Mouse (Mus musculus) MEL (cell line): ENCODE results near the gene Tor4a. TPM values are rescaled to one million over a fixed set of nuclear protein-coding genes. Genes with fewer than 3 reads are reported as not detected.

Experiments used
- DNase-seq: peaks from one replicate; pipeline ENCODE4 v3.0.0; 2011; ENCODE audit warnings: low read depth, low spot score
- H3K27ac ChIP-seq: 2 replicates; pipeline ENCODE4 v1.5.1; 2012; ENCODE audit warnings: low read depth, mild to moderate bottlenecking, control low read depth, low read length, moderate library complexity; ENCODE audit not compliant: control insufficient read depth
- H3K27me3 ChIP-seq, 2 experiments: fragments of 150-350 bp in 1 of 2; sonication (generic) in 1 of 2; 2 replicates each; pipeline ENCODE4 v1.6.1; 2012; ENCODE audit warnings: low read length in 2 of 2, mild to moderate bottlenecking in 2 of 2, improper control_type of control experiment in 1 of 2, moderate library complexity in 1 of 2; ENCODE audit not compliant: insufficient read depth in 2 of 2, control insufficient read depth in 1 of 2
- H3K36me3 ChIP-seq, 2 experiments: 2 replicates each; pipeline ENCODE4 v1.6.1; 2012 to 2014; ENCODE audit warnings: low read length in 2 of 2, improper control_type of control experiment in 1 of 2, inconsistent platforms in 1 of 2, mild to moderate bottlenecking in 1 of 2; ENCODE audit not compliant: insufficient read depth in 2 of 2, control insufficient read depth in 1 of 2
- H3K4me1 ChIP-seq, 2 experiments: fragments of 150-350 bp in 1 of 2; sonication (generic) in 1 of 2; 2 replicates each; pipeline ENCODE4 v1.6.1; 2012; ENCODE audit warnings: low read length in 2 of 2, improper control_type of control experiment in 1 of 2, mild to moderate bottlenecking in 1 of 2; ENCODE audit not compliant: insufficient read depth in 2 of 2, control insufficient read depth in 1 of 2
- H3K4me3 ChIP-seq, 2 experiments: fragments of 150-350 bp in 1 of 2; sonication (generic) in 1 of 2; 2 replicates each; pipeline ENCODE4 v1.5.1; 2012; ENCODE audit warnings: low read depth in 2 of 2, low read length in 2 of 2, mild to moderate bottlenecking in 2 of 2, moderate library complexity in 2 of 2, control low read depth in 1 of 2, improper control_type of control experiment in 1 of 2; ENCODE audit not compliant: control insufficient read depth in 1 of 2, insufficient read depth in 1 of 2
- H3K79me2 ChIP-seq: 2 replicates; pipeline ENCODE4 v1.6.1; 2012; ENCODE audit warnings: mild to moderate bottlenecking, low read length, moderate library complexity; ENCODE audit not compliant: control insufficient read depth, poor library complexity, insufficient read depth
- H3K9ac ChIP-seq: 2 replicates; pipeline ENCODE4 v1.6.1; 2012; ENCODE audit warnings: low read depth, mild to moderate bottlenecking, control low read depth, low read length, moderate library complexity; ENCODE audit not compliant: control insufficient read depth, poor library complexity, severe bottlenecking
- H3K9me3 ChIP-seq: fragments of 150-350 bp; sonication (generic); replicated peaks from 2 replicates; pipeline ENCODE4 v1.6.1; 2012; ENCODE audit warnings: mild to moderate bottlenecking, low read length, improper control_type of control experiment, moderate library complexity; ENCODE audit not compliant: insufficient read depth
- BHLHE40 ChIP-seq: IDR thresholded peaks from 2 replicates; pipeline ENCODE4 v1.6.1; 2012; ENCODE audit warnings: low read depth, mild to moderate bottlenecking, inconsistent platforms, low read length, improper control_type of control experiment, borderline replicate concordance
- CTCF ChIP-seq, 3 experiments: IDR thresholded peaks in 2 of 3; conservative IDR thresholded peaks in 1 of 3; 2 replicates each; pipeline ENCODE4 v1.5.1; 2011 to 2012; ENCODE audit warnings: low read length in 3 of 3, low read depth in 2 of 3, mild to moderate bottlenecking in 2 of 3, improper control_type of control experiment in 1 of 3, inconsistent platforms in 1 of 3, mixed read lengths in 1 of 3, moderate library complexity in 1 of 3; ENCODE audit not compliant: control insufficient read depth in 1 of 3, insufficient read depth in 1 of 3, poor library complexity in 1 of 3, severe bottlenecking in 1 of 3
- ELF1 ChIP-seq: IDR thresholded peaks from 2 replicates; pipeline ENCODE4 v1.6.1; 2014; ENCODE audit warnings: low read depth, mild to moderate bottlenecking, inconsistent platforms, low read length, improper control_type of control experiment, moderate library complexity
- EP300 ChIP-seq, 2 experiments: IDR thresholded peaks; 2 replicates each; pipeline ENCODE4 v1.6.1; 2011; ENCODE audit warnings: improper control_type of control experiment in 2 of 2, low read length in 2 of 2, low read depth in 1 of 2, mild to moderate bottlenecking in 1 of 2
- HCFC1 ChIP-seq: IDR thresholded peaks from 2 replicates; pipeline ENCODE4 v1.6.1; 2012; ENCODE audit warnings: low read depth, mild to moderate bottlenecking, inconsistent platforms, low read length, improper control_type of control experiment, moderate library complexity
- JUND ChIP-seq: IDR thresholded peaks from 2 replicates; pipeline ENCODE4 v1.6.1; 2011; ENCODE audit warnings: low read depth, mild to moderate bottlenecking, improper control_type of control experiment, low read length
- MAX ChIP-seq: IDR thresholded peaks from 2 replicates; pipeline ENCODE4 v1.6.1; 2011; ENCODE audit warnings: low read length, improper control_type of control experiment
- MAZ ChIP-seq: IDR thresholded peaks from 2 replicates; pipeline ENCODE4 v1.6.1; 2012; ENCODE audit warnings: low read depth, mild to moderate bottlenecking, inconsistent platforms, low read length, improper control_type of control experiment
- MXI1 ChIP-seq: IDR thresholded peaks from 2 replicates; pipeline ENCODE4 v1.6.1; 2011; ENCODE audit warnings: mild to moderate bottlenecking, low read depth, low read length, improper control_type of control experiment
- MYC ChIP-seq: IDR thresholded peaks from 2 replicates; pipeline ENCODE4 v1.6.1; 2011; ENCODE audit warnings: low read depth, mild to moderate bottlenecking, low read length, improper control_type of control experiment, moderate library complexity
- NELFE ChIP-seq: IDR thresholded peaks from 2 replicates; pipeline ENCODE4 v1.6.1; 2011; ENCODE audit warnings: low read depth, low read length, improper control_type of control experiment
- POLR2A ChIP-seq, 2 experiments: IDR thresholded peaks; 2 replicates each; pipeline ENCODE4 v1.6.1; 2011 to 2012; ENCODE audit warnings: low read length in 2 of 2, mild to moderate bottlenecking in 2 of 2, control low read depth in 1 of 2, improper control_type of control experiment in 1 of 2, low read depth in 1 of 2, moderate library complexity in 1 of 2; ENCODE audit not compliant: control insufficient read depth in 1 of 2, insufficient read depth in 1 of 2, poor library complexity in 1 of 2
- RAD21 ChIP-seq: IDR thresholded peaks from 2 replicates; pipeline ENCODE4 v1.6.1; 2011; ENCODE audit warnings: mild to moderate bottlenecking, low read depth, low read length, improper control_type of control experiment
- SIN3A ChIP-seq: IDR thresholded peaks from 2 replicates; pipeline ENCODE4 v1.6.1; 2012; ENCODE audit warnings: low read length, improper control_type of control experiment, inconsistent platforms
- TAL1 ChIP-seq: IDR thresholded peaks from 2 replicates; pipeline ENCODE4 v1.6.1; 2012; ENCODE audit warnings: mild to moderate bottlenecking, inconsistent platforms, low read length, moderate library complexity, mixed read lengths
- TBP ChIP-seq: IDR thresholded peaks from 2 replicates; pipeline ENCODE4 v1.8.0; 2011; ENCODE audit warnings: low read depth, low read length, improper control_type of control experiment
- TCF12 ChIP-seq: IDR thresholded peaks from 2 replicates; pipeline ENCODE4 v1.6.1; 2014; ENCODE audit warnings: low read depth, mild to moderate bottlenecking, inconsistent platforms, low read length, improper control_type of control experiment, moderate library complexity
- USF2 ChIP-seq, 2 experiments: IDR thresholded peaks; 2 replicates each; pipeline ENCODE4 v1.6.1; 2011 to 2012; ENCODE audit warnings: improper control_type of control experiment in 2 of 2, low read length in 2 of 2, borderline replicate concordance in 1 of 2, inconsistent platforms in 1 of 2, low read depth in 1 of 2, mild to moderate bottlenecking in 1 of 2; ENCODE audit not compliant: insufficient read depth in 1 of 2
- ZC3H11A ChIP-seq: IDR thresholded peaks from 2 replicates; pipeline ENCODE4 v1.6.1; 2012; ENCODE audit warnings: low read depth, mild to moderate bottlenecking, inconsistent platforms, low read length, improper control_type of control experiment
- ZMIZ1 ChIP-seq: IDR thresholded peaks from 2 replicates; pipeline ENCODE4 v1.6.1; 2012; ENCODE audit warnings: low read depth, mild to moderate bottlenecking, inconsistent platforms, low read length, improper control_type of control experiment, moderate library complexity
- polyA plus RNA-seq, 2 experiments: library from polyadenylated mRNA; stranded (reverse) in 1 of 2; unstranded in 1 of 2; fragments of >175 nt in 1 of 2; fragments of >200 nt in 1 of 2; gene quantifications; 2 replicates each; pipeline versions ENCODE4 v1.2.1 to v1.2.4; 2012; ENCODE audit warnings: low replicate concordance in 2 of 2, low read depth in 1 of 2; ENCODE audit not compliant: insufficient read length in 2 of 2, insufficient read depth in 1 of 2, missing spikeins in 1 of 2
- total RNA-seq: library from RNA; depleted of rRNA; stranded (reverse); fragments of 300-350 nt; gene quantifications from 2 replicates; pipeline ENCODE4 v1.2.3, GENCODE M21; 2012

Tor4a gene
- total and polyA plus RNA-seq, 3 experiments: 9.1 to 13.7 TPM; not detected in 1

DNA sequence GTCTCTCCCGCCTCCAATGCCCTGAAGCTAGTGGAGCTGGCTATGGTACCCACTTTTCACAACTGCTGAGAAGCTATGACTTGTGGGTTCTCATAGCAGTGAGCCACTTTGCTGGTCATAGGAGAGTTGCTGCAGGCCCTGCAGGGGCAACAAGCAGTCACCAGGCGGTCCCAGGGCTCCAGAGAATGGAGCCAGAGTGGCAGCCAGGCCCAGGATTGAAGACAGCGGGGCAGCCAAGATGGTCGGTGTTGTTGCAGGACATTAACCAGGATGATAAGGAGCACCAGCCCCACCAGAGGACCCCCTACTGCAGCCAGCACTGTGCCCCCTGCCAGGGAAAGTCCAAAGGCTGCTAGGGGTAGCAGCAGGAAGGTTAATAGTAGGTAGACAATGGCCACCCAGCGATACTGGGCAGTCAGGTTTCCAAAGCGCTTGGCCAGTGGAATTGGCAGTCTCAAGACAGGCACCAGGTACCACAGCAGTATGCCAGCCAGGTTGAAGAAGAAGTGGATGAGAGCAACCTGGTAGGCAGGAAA, 32.4 kb upstream of the Tor4a start:
- Histone ChIP-seq H3K27me3 (no peaks in the 10 kb centered on the region), H3K79me2 (peaks cover 7% of the 10 kb centered on the region), H3K36me3 (peaks cover 0 to 14% of the 10 kb centered on the region in 2 experiments; a peak in 2 of 4 replicates), H3K4me1 (peaks cover 12 to 31% of the 10 kb centered on the region in 2 experiments; a peak in 3 of 4 replicates), H3K9ac (peak overlapping the region; percentile 49), H3K9me3 (no peaks in the 10 kb centered on the region), H3K4me3 (peak overlapping the region; percentile 3 to 50; a peak in 3 of 4 replicates), H3K27ac (peak overlapping the region; percentile 12)
- DNase-seq: no peak
- TF ChIP-seq EP300 (IDR thresholded peaks at IDR 0.05; ENCODE audit: low read depth in 1 of 2, low read length in 2 of 2): no peak

DNA sequence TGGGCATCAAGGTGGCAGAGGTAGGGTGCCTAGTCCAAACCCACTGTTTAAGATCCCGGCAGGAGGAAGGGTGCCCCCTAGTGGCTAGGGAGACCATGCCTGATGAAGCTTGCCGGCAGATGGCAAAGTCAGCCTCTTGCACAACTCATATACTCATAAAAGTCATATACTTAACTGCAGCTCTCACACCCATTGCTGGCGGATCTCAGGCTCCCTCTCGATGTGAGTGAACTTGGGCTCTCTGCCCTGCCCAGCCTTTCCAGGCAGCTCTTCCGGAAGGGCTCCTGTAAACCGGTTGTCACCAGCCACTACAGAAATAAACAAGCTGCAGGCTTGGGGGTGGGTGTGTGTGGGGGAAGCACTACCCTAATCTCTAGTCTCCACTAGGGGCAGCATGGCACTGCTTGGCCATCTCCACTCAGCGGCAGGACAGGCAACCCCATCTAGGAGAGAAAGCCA, 31.8 kb upstream of the Tor4a start:
- Histone ChIP-seq H3K36me3 (peaks cover 4 to 12% of the 10 kb centered on the region in 2 experiments), H3K27me3 (no peaks in the 10 kb centered on the region), H3K4me1 (peaks cover 7 to 26% of the 10 kb centered on the region in 2 experiments; a peak in 3 of 4 replicates), H3K4me3 (peak overlapping the region; percentile 48 to 67), H3K27ac (peak overlapping the region; percentile 72), H3K9me3 (no peaks in the 10 kb centered on the region), H3K79me2 (peaks cover 13% of the 10 kb centered on the region), H3K9ac (peak overlapping the region; percentile 66)
- DNase-seq: peak; percentile 94
- TF ChIP-seq TCF12: 0 out of 2 replicates have a peak, but pooled peaks have one; percentile 29
- TF ChIP-seq MAZ: peak; percentile 83
- no peak; a peak in 1 of 4 replicates for TF ChIP-seq EP300 (IDR thresholded peaks at IDR 0.05; ENCODE audit: low read depth in 1 of 2, low read length in 2 of 2)
- peak; percentile 59 for TF ChIP-seq RAD21
- TF ChIP-seq CTCF (IDR thresholded peaks at IDR 0.05 in 2 of 3, conservative IDR thresholded peaks at IDR 0.05 in 1 of 3; ENCODE audit: control insufficient read depth in 1 of 3, insufficient read depth in 1 of 3, low read depth in 2 of 3, low read length in 3 of 3, poor library complexity in 1 of 3, severe bottlenecking in 1 of 3): peak; percentile 72 to 96 (median 93)
- TF ChIP-seq ELF1: peak; percentile 73
- no peak for TF ChIP-seq USF2 (IDR thresholded peaks at IDR 0.05; ENCODE audit: borderline replicate concordance in 1 of 2, insufficient read depth in 1 of 2, low read depth in 1 of 2, low read length in 2 of 2)
- peak; percentile 62 for TF ChIP-seq TBP
- peak; percentile 67 for TF ChIP-seq MXI1
- TF ChIP-seq HCFC1: peak; percentile 68
- TF ChIP-seq TAL1: no peak
- TF ChIP-seq MAX: peak; percentile 61
- peak in 1 of 2 experiments; percentile 35; a peak in 1 of 4 replicates for TF ChIP-seq POLR2A (IDR thresholded peaks at IDR 0.05; ENCODE audit: control insufficient read depth in 1 of 2, insufficient read depth in 1 of 2, low read depth in 1 of 2, low read length in 2 of 2, poor library complexity in 1 of 2)
- peak; percentile 38; the same call in 1 of the 2 replicates for TF ChIP-seq ZC3H11A
- TF ChIP-seq MYC: 0 out of 2 replicates have a peak, but pooled peaks have one; percentile 52
- peak; percentile 91 for TF ChIP-seq SIN3A
- TF ChIP-seq BHLHE40: 0 out of 2 replicates have a peak, but pooled peaks have one; percentile 55
- peak; percentile 21 for TF ChIP-seq NELFE
- 0 out of 2 replicates have a peak, but pooled peaks have one; percentile 27 for TF ChIP-seq ZMIZ1
- no peak for TF ChIP-seq JUND
